ENCODE assay signal across 16 mouse cellular contexts in genomic region chr4:53094331-53094730, GRCm38 (mm10).
A peak's percentile ranks its signal among the peaks of the same experiment; 100 is the strongest.
DNase-seq lines count a peak whose midpoint lies in the region; ATAC-seq lines count a peak whose summit lies in the region.
"Had no signal": no experiment of that assay in that cellular context is flagged by ENCODE, and none has a peak within 500 bp of the region (broad histone marks: within the 10 kb centered on the region; RNA-seq: fewer than 3 reads in every experiment).

No protein-coding gene starts in this region.

- no peak overlapping the region for H3K4me3 ChIP-seq in heart, embryonic 14.5 days (ENCODE audit: control insufficient read depth in 1 of 2, insufficient read depth in 1 of 2, low read depth in 1 of 2, low read length in 2 of 2)
- H3K4me3 ChIP-seq in heart, embryonic 12.5 days: no peak overlapping the region
- H3K4me3 ChIP-seq in midbrain, embryonic 11.5 days (ENCODE audit: low read depth, low read length): no peak overlapping the region
- H3K4me3 ChIP-seq in midbrain, embryonic 13.5 days (replicated peaks): no peak overlapping the region
- H3K4me3 ChIP-seq in liver, embryonic 16.5 days (ENCODE audit: low read depth, low read length): no peak overlapping the region
- H3K4me3 ChIP-seq: embryonic facial prominence, embryonic 10.5 days; left cerebral cortex, adult 2 months; limb, embryonic 13.5 days; neural tube, embryonic 13.5 days had no signal

- H3K27ac ChIP-seq in heart, embryonic 14.5 days (replicated peaks in 1 of 2; ENCODE audit: control insufficient read depth in 1 of 2, insufficient read depth in 1 of 2, low read depth in 2 of 2, low read length in 2 of 2): no peak overlapping the region
- no peak overlapping the region for H3K27ac ChIP-seq in heart, embryonic 12.5 days (ENCODE audit: poor library complexity, severe bottlenecking)
- no peak overlapping the region for H3K27ac ChIP-seq in midbrain, embryonic 11.5 days (ENCODE audit: low read depth, low read length)
- no peak overlapping the region for H3K27ac ChIP-seq in midbrain, embryonic 13.5 days
- H3K27ac ChIP-seq in liver, embryonic 16.5 days (ENCODE audit: low read length): no peak overlapping the region
- H3K27ac ChIP-seq: embryonic facial prominence, embryonic 10.5 days; left cerebral cortex, adult 2 months; limb, embryonic 13.5 days; neural tube, embryonic 13.5 days had no signal

- no peaks in the 10 kb centered on the region for H3K9me3 ChIP-seq in heart, embryonic 14.5 days (ENCODE audit: control insufficient read depth, low read length)
- H3K9me3 ChIP-seq in heart, embryonic 12.5 days (replicated peaks): no peaks in the 10 kb centered on the region
- H3K9me3 ChIP-seq in midbrain, embryonic 11.5 days (ENCODE audit: control insufficient read depth, low read length): no peaks in the 10 kb centered on the region
- no peaks in the 10 kb centered on the region for H3K9me3 ChIP-seq in midbrain, embryonic 13.5 days
- H3K9me3 ChIP-seq in liver, embryonic 16.5 days (replicated peaks; ENCODE audit: control insufficient read depth, low read length): no peaks in the 10 kb centered on the region
- H3K9me3 ChIP-seq: embryonic facial prominence, embryonic 10.5 days; limb, embryonic 13.5 days; neural tube, embryonic 13.5 days had no signal

- H3K4me2 ChIP-seq in heart, embryonic 14.5 days (ENCODE audit: low read length): no peak overlapping the region
- no peak overlapping the region for H3K4me2 ChIP-seq in heart, embryonic 12.5 days
- H3K4me2 ChIP-seq in midbrain, embryonic 11.5 days: no peak overlapping the region
- no peak overlapping the region for H3K4me2 ChIP-seq in midbrain, embryonic 13.5 days (replicated peaks)
- H3K4me2 ChIP-seq in liver, embryonic 16.5 days (ENCODE audit: low read depth, low read length): no peak overlapping the region
- H3K4me2 ChIP-seq: limb, embryonic 13.5 days; neural tube, embryonic 13.5 days had no signal

- H3K4me1 ChIP-seq in heart, embryonic 14.5 days (ENCODE audit: control insufficient read depth in 2 of 2, insufficient read depth in 2 of 2, low read length in 2 of 2): no peaks in the 10 kb centered on the region; a peak in 1 of 4 replicates
- no peaks in the 10 kb centered on the region for H3K4me1 ChIP-seq in heart, embryonic 12.5 days (replicated peaks)
- no peaks in the 10 kb centered on the region for H3K4me1 ChIP-seq in midbrain, embryonic 11.5 days (ENCODE audit: control insufficient read depth, insufficient read depth, low read length)
- no peaks in the 10 kb centered on the region for H3K4me1 ChIP-seq in midbrain, embryonic 13.5 days (replicated peaks)
- H3K4me1 ChIP-seq in liver, embryonic 16.5 days (ENCODE audit: control insufficient read depth, low read depth, low read length): no peaks in the 10 kb centered on the region; the same call in 1 of the 2 replicates
- H3K4me1 ChIP-seq: limb, embryonic 13.5 days; neural tube, embryonic 13.5 days had no signal

- peak; percentile 43; the same call in 1 of the 2 replicates for ATAC-seq in heart, embryonic 14.5 days (ENCODE audit: insufficient number of reproducible peaks, insufficient read depth, low FRiP score, low read depth)
- no peak for ATAC-seq in heart, embryonic 12.5 days (ENCODE audit: insufficient number of reproducible peaks, low FRiP score)
- no peak for ATAC-seq in midbrain, embryonic 11.5 days (ENCODE audit: low FRiP score)
- no peak for ATAC-seq in midbrain, embryonic 13.5 days
- ATAC-seq in liver, embryonic 16.5 days (ENCODE audit: low read depth): peak; percentile 74
- ATAC-seq: CD4-positive, CD25-positive, alpha-beta regulatory T cell, adult 4 months; hindbrain, embryonic 16.5 days had no signal

- peaks cover 15% of the 10 kb centered on the region; the same call in 1 of the 2 replicates for H3K36me3 ChIP-seq in heart, embryonic 14.5 days (ENCODE audit: control insufficient read depth, insufficient read depth, low read length)
- H3K36me3 ChIP-seq in heart, embryonic 12.5 days: peaks cover 11% of the 10 kb centered on the region
- no peaks in the 10 kb centered on the region for H3K36me3 ChIP-seq in midbrain, embryonic 11.5 days (ENCODE audit: control insufficient read depth, insufficient read depth, low read length)
- H3K36me3 ChIP-seq in midbrain, embryonic 13.5 days: peaks cover 13% of the 10 kb centered on the region
- H3K36me3 ChIP-seq in liver, embryonic 16.5 days (ENCODE audit: control insufficient read depth, insufficient read depth): no peaks in the 10 kb centered on the region

- WGBS in heart, embryonic 14.5 days: 64% methylated on average over 3 of the region's 3 CpGs
- WGBS in heart, embryonic 12.5 days: 79% methylated on average over 3 of the region's 3 CpGs
- 74% methylated on average over 3 of the region's 3 CpGs for WGBS in midbrain, embryonic 11.5 days
- WGBS in midbrain, embryonic 13.5 days: 82% methylated on average over 3 of the region's 3 CpGs
- 43% methylated on average over 3 of the region's 3 CpGs for WGBS in liver, embryonic 16.5 days (ENCODE audit: insufficient replicate concordance)

- DNase-seq in midbrain, embryonic 11.5 days (ENCODE audit: low spot score, missing footprints): peak; percentile 39
- peak; percentile 26 for DNase-seq in heart, postnatal 4 days
- DNase-seq in thymus, postnatal 0 days (ENCODE audit: low spot score): no peak
- DNase-seq in thymus, adult 18-20 months: no peak
- DNase-seq: cerebellum, postnatal 10 days; thymus, postnatal 36 days had no signal

- H3K27me3 ChIP-seq in heart, embryonic 14.5 days (ENCODE audit: control insufficient read depth, insufficient read depth, low read length): no peaks in the 10 kb centered on the region
- H3K27me3 ChIP-seq in heart, embryonic 12.5 days (replicated peaks): no peaks in the 10 kb centered on the region
- H3K27me3 ChIP-seq in midbrain, embryonic 11.5 days (ENCODE audit: control insufficient read depth, insufficient read depth, low read length): no peaks in the 10 kb centered on the region
- H3K27me3 ChIP-seq in midbrain, embryonic 13.5 days: no peaks in the 10 kb centered on the region
- no peaks in the 10 kb centered on the region for H3K27me3 ChIP-seq in liver, embryonic 16.5 days (ENCODE audit: control insufficient read depth, insufficient read depth, low read depth, low read length)
- H3K27me3 ChIP-seq: limb, embryonic 13.5 days; neural tube, embryonic 13.5 days had no signal

- H3K9ac ChIP-seq in heart, embryonic 14.5 days (ENCODE audit: low read length): no peak overlapping the region
- no peak overlapping the region for H3K9ac ChIP-seq in heart, embryonic 12.5 days
- H3K9ac ChIP-seq in midbrain, embryonic 11.5 days (ENCODE audit: low read length): no peak overlapping the region
- no peak overlapping the region for H3K9ac ChIP-seq in midbrain, embryonic 13.5 days (replicated peaks)
- no peak overlapping the region for H3K9ac ChIP-seq in liver, embryonic 16.5 days (ENCODE audit: low read depth, low read length)
- H3K9ac ChIP-seq: limb, embryonic 13.5 days; neural tube, embryonic 13.5 days had no signal

Comparison
In these comparisons a context has a peak if more than half of its experiments do, and no peak if none do; other contexts are left out.
1. ATAC-seq: peak in heart, embryonic 14.5 days (single experiment) and liver, embryonic 16.5 days (single experiment); none in heart, embryonic 12.5 days (single experiment), midbrain, embryonic 11.5 days (single experiment) and midbrain, embryonic 13.5 days (single experiment).
2. DNase-seq: peak in midbrain, embryonic 11.5 days (single experiment) and heart, postnatal 4 days (single experiment); none in thymus, postnatal 0 days (single experiment) and thymus, adult 18-20 months (0 of 2).